Mouse (Mus musculus): Measurements from ENCODE around the gene Ankrd28. TPM values are rescaled to one million over a fixed set of nuclear protein-coding genes. Genes with fewer than 3 reads are reported as not detected.

Gene Ankrd28
- polyA plus RNA-seq, 1 experiment from 2014 or later, result 6.7 TPM

DNA sequence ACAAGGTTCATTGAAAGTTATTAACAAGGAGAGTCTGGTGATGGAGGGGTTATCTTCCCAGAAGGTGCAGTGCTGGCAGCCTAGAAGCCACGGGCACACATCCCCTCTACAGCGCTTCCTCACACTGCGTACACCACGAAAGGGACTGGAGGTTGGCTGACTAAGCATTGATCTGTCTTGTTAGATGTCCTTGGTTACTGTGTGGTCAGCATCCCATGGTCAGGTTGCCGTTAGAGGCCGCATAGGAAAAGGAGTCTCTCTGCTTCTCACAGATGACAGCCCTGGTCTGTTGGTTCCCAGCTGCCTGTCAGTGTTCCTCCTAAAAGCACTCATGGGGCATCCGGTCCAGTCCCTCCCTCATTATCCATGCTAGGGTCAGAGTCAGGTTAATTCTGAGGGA is 179.2 kb downstream of the Ankrd28 start:
- no peak for ATAC-seq
- WGBS, result 73% methylated on average over 7 of the region's 7 CpGs

DNA sequence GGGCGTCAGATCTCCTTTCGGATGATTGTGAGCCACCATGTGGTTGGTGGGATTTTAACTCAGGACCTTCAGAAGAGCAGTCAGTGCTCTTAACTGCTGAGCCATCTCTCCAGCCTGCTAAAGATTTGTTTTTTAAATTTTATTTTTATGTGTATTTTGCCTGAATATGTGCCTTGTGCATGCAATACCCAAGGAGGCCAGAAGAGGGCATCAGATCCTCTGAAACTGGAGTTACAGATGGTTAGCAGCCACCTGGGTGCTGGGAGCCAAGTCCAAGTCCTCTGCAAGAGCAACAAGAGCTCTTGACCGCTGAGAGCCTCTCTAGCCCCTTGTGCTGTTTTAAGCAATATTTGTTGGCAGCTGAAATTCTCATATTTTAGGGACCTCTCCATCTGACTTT is 180.1 kb downstream of the Ankrd28 start:
- WGBS, result 92% methylated on average over 3 of the region's 3 CpGs
- Histone ChIP-seq H3K9me3 (no peaks in the 10 kb centered on the region), H3K27ac (no peak overlapping the region), H3K4me3 (replicated peaks) (no peak overlapping the region), H3K9ac (no peak overlapping the region), H3K27me3 (replicated peaks) (no peaks in the 10 kb centered on the region), H3K4me1 (replicated peaks) (0 out of 2 replicates have a peak, but pooled peaks cover 6% of the 10 kb centered on the region), H3K36me3 (no peaks in the 10 kb centered on the region), H3K4me2 (replicated peaks) (no peak overlapping the region)
- no peak for ATAC-seq

More for the DNA sequence above, 179.2 kb downstream of the Ankrd28 start:
- H3K27ac ChIP-seq, result no peak overlapping the region
- H3K4me1 ChIP-seq (replicated peaks), result 0 out of 2 replicates have a peak, but pooled peaks cover 6% of the 10 kb centered on the region
- H3K9ac ChIP-seq, result no peak overlapping the region
- no peaks in the 10 kb centered on the region for H3K36me3 ChIP-seq
- no peaks in the 10 kb centered on the region for H3K27me3 ChIP-seq (replicated peaks)
- H3K9me3 ChIP-seq, result no peaks in the 10 kb centered on the region
- H3K4me3 ChIP-seq (replicated peaks), result no peak overlapping the region
- H3K4me2 ChIP-seq (replicated peaks), result no peak overlapping the region

Other genes starting within 250 kb of the Ankrd28 start
- gene Colq, start 239.3 kb downstream of the Ankrd28 start, polyA plus RNA-seq (2015; fragmentation: Nextera tagmentation; extraction: Ambion mirVana), result 0.61 and 0.65 TPM in 2 replicates
- gene Gm49387, start 189.8 kb downstream of the Ankrd28 start, polyA plus RNA-seq (2015; fragmentation: Nextera tagmentation; extraction: Ambion mirVana), result 1.3 TPM in 1 of 2 replicates, not detected in the other
- gene Btd, start 189.6 kb downstream of the Ankrd28 start, polyA plus RNA-seq (2015; fragmentation: Nextera tagmentation; extraction: Ambion mirVana), result 27.6 TPM in 2 replicates
- 15.5 and 17.4 TPM in 2 replicates for gene Hacl1, start 189.4 kb downstream of the Ankrd28 start, polyA plus RNA-seq (2015; fragmentation: Nextera tagmentation; extraction: Ambion mirVana)
- gene Galnt15, start 198.3 kb upstream of the Ankrd28 start, polyA plus RNA-seq (2015; fragmentation: Nextera tagmentation; extraction: Ambion mirVana), result 0.04 and 0.05 TPM in 2 replicates